Mouse (Mus musculus): Measurements from ENCODE around the gene Amacr.
"Not testable (repeated sequence)": the region's sequence is repeated elsewhere in the genome, so short reads cannot be mapped to it uniquely, and the experiment has no call there.

The Amacr gene

DNA sequence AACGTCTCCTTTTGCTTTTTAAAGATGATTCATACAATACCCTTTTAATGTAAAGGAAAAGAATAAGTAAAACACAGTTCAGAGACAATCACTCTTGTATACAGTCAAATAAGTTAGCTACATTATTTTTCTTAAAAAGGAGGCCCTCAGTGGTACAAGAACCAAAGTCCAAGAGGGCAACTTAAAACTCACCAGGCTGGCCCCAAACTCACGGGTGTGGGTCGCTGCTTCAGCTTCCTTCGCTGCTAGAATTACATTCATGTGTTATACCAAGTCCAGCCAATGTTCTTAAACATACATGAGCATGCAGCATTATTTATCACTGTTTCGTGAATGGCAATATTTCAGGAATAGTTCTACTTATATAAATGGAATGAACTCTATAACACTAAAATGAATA is 10.8 kb upstream of the Amacr start:
- H3K9me3 ChIP-seq (ENCODE audit: low read length) = no peaks in the 10 kb centered on the region
- H3K27me3 ChIP-seq (ENCODE audit: insufficient read depth, low read length) = no peaks in the 10 kb centered on the region
- no peaks in the 10 kb centered on the region for H3K36me3 ChIP-seq (ENCODE audit: insufficient read depth, low read length)
- H3K4me3 ChIP-seq (replicated peaks; ENCODE audit: low read length) = no peak overlapping the region
- TF ChIP-seq POU5F1 (IDR thresholded peaks at IDR 0.05; ENCODE audit: borderline replicate concordance, low read length) (no peak), NANOG (IDR thresholded peaks at IDR 0.05; ENCODE audit: borderline replicate concordance, low read length) (no peak), CTCF (conservative IDR thresholded peaks at IDR 0.05; ENCODE audit: low read length) (no peak)
- peaks cover 5% of the 10 kb centered on the region for H3K4me1 ChIP-seq (replicated peaks; ENCODE audit: low read depth, low read length)

DNA sequence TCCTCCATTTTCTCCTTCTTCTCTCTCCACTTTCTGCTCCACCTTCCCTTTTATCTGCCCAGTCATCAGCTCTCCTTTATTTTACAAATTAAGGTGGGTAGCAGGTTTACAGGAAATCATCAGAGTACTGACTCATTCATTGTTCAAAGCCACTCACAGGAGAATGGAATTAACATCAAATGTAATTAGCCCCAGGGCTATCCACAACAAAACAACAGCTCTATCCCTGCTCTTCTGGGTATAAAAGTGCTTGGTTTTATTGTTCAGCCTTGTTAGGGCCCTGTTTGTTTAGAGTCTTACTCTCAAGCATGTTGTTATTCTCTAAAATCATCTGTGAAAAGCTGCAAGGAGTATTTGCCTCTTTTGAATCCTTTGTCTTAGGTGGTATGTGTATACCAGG is 4.4 kb upstream of the Amacr start:
- H3K4me3 ChIP-seq (replicated peaks; ENCODE audit: low read length) = no peak overlapping the region
- peaks cover 55% of the 10 kb centered on the region for H3K4me1 ChIP-seq (replicated peaks; ENCODE audit: low read depth, low read length)
- no peaks in the 10 kb centered on the region for H3K27me3 ChIP-seq (ENCODE audit: insufficient read depth, low read length)
- no peaks in the 10 kb centered on the region for H3K36me3 ChIP-seq (ENCODE audit: insufficient read depth, low read length)
- H3K9me3 ChIP-seq (ENCODE audit: low read length) = no peaks in the 10 kb centered on the region
- TF ChIP-seq NANOG (IDR thresholded peaks at IDR 0.05; ENCODE audit: borderline replicate concordance, low read length) (peak; percentile 97), POU5F1 (IDR thresholded peaks at IDR 0.05; ENCODE audit: borderline replicate concordance, low read length) (no peak), CTCF (conservative IDR thresholded peaks at IDR 0.05; ENCODE audit: low read length) (no peak)

DNA sequence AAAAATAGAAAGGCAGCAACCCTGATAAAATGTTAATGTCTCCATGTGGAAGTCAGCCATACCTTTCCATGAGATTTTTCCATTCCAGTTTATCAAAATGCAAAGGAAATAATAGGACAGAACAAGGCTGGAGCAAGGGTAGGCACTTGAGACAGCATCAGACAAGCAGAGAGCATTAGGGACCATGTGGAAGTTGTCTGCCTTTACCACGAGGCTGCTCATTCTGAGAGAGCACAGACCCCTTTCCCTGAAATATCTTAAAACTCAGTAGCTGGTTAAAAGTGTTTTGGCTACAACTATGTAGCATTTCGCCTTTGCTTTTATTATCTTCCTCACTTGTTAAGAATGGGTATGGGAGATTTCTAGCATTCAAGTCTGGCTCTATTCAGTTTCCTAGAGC is 844 bp upstream of the Amacr start:
- peak overlapping the region; percentile 91 for H3K4me3 ChIP-seq (replicated peaks; ENCODE audit: low read length)
- H3K9me3 ChIP-seq (ENCODE audit: low read length) = no peaks in the 10 kb centered on the region
- no peaks in the 10 kb centered on the region for H3K27me3 ChIP-seq (ENCODE audit: insufficient read depth, low read length)
- TF ChIP-seq CTCF (conservative IDR thresholded peaks at IDR 0.05; ENCODE audit: low read length) = no peak
- no peak for TF ChIP-seq POU5F1 (IDR thresholded peaks at IDR 0.05; ENCODE audit: borderline replicate concordance, low read length)
- H3K4me1 ChIP-seq (replicated peaks; ENCODE audit: low read depth, low read length) = peaks cover 80% of the 10 kb centered on the region
- H3K36me3 ChIP-seq (ENCODE audit: insufficient read depth, low read length) = peaks cover 12% of the 10 kb centered on the region

DNA sequence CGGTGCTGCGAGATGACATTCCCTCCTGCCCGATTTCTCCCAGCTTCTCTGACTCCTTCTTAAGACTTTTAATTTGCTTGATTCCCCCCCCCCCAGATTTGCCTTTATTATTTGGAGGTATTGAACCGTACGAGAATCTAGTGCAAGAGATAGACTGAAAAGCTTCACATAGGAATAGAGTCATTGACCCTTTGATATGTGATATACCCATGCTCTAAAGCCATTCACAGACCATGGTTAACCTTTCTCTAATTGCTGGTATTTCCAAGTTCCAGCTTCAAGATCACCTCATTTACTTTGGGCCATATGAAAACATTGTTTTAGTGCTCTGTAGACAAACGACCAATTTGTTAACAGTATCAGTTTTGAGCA is 494 bp downstream of the Amacr start:
- no peaks in the 10 kb centered on the region for H3K9me3 ChIP-seq (ENCODE audit: low read length)
- peaks cover 81% of the 10 kb centered on the region for H3K4me1 ChIP-seq (replicated peaks; ENCODE audit: low read depth, low read length)
- H3K4me3 ChIP-seq (replicated peaks; ENCODE audit: low read length) = peak overlapping the region; percentile 91
- TF ChIP-seq CTCF (conservative IDR thresholded peaks at IDR 0.05; ENCODE audit: low read length) = no peak
- TF ChIP-seq NANOG (IDR thresholded peaks at IDR 0.05; ENCODE audit: borderline replicate concordance, low read length) = no peak
- TF ChIP-seq POU5F1 (IDR thresholded peaks at IDR 0.05; ENCODE audit: borderline replicate concordance, low read length) = no peak
- H3K27me3 ChIP-seq (ENCODE audit: insufficient read depth, low read length) = no peaks in the 10 kb centered on the region
- peaks cover 18% of the 10 kb centered on the region for H3K36me3 ChIP-seq (ENCODE audit: insufficient read depth, low read length)

DNA sequence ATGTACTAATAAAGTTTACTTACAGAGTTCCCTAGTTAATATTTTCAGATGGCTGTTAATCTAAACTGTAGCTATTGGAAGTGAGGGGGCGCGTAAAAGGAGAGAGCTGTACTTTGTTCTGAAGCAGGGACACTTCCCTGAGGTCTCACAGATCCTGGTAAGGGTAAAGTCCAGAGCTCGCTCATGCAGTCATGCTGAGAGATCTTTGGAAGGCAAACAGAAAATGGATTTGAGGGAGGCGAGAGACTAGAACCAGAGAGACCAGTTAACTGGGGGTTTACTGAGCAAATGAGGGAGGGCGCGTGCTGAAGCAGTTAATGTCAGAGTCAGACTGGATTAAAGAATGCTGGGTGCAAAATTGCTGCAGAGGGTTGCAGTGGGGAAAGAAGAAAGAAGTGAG is 4.2 kb downstream of the Amacr start:
- H3K4me3 ChIP-seq (replicated peaks; ENCODE audit: low read length) = no peak overlapping the region
- peaks cover 59% of the 10 kb centered on the region for H3K4me1 ChIP-seq (replicated peaks; ENCODE audit: low read depth, low read length)
- no peaks in the 10 kb centered on the region for H3K27me3 ChIP-seq (ENCODE audit: insufficient read depth, low read length)
- no peaks in the 10 kb centered on the region for H3K9me3 ChIP-seq (ENCODE audit: low read length)
- TF ChIP-seq CTCF (conservative IDR thresholded peaks at IDR 0.05; ENCODE audit: low read length) (no peak), POU5F1 (IDR thresholded peaks at IDR 0.05; ENCODE audit: borderline replicate concordance, low read length) (no peak), NANOG (IDR thresholded peaks at IDR 0.05; ENCODE audit: borderline replicate concordance, low read length) (no peak)
- H3K36me3 ChIP-seq (ENCODE audit: insufficient read depth, low read length) = peaks cover 31% of the 10 kb centered on the region

DNA sequence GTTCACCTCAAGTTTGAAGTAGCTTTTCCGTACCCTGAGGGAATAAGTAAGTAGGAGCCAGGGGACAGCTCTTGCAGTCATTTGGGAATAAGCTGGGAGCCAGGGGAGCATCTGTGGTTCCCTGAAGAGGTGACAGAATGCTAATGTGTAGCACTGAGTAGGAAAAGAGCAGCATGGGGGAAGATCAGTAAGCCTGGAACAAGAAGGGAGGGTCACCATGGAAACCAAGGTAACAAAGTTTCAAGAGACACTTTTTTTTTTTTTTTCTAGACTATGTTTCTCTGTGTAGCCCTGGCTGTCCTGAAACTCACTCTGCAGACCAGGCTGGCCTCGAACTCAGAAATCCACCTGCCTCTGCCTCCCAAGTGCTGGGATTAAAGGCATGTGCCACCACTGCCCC is 4.9 kb downstream of the Amacr start:
- not testable (repeated sequence) for H3K4me3 ChIP-seq (replicated peaks; ENCODE audit: low read length); H3K9me3 ChIP-seq (ENCODE audit: low read length); H3K27me3 ChIP-seq (ENCODE audit: insufficient read depth, low read length)
- Histone ChIP-seq H3K4me1 (replicated peaks; ENCODE audit: low read depth, low read length) (peaks cover 56% of the 10 kb centered on the region), H3K36me3 (ENCODE audit: insufficient read depth, low read length) (peaks cover 31% of the 10 kb centered on the region)

DNA sequence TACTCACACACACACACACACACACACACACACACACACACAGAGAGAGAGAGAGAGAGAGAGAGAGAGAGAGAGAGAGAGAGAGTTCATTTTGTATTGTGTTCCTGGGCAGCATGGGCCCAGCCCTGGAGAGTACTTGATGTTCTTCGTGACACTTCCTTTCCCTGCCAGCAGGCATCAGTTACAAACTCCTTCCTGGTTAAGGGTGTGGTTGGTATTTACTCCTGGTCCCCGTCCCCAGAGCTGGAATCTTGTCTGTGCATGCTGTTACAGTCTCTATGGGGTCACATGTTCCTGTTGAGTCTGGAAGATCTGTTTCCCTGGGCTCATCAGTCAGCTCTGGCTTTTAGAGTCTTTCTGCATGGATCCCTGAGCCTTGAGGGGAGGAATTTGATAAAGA is 8.9 kb downstream of the Amacr start:
- Histone ChIP-seq H3K27me3 (ENCODE audit: insufficient read depth, low read length) (no peaks in the 10 kb centered on the region), H3K4me3 (replicated peaks; ENCODE audit: low read length) (no peak overlapping the region), H3K9me3 (ENCODE audit: low read length) (no peaks in the 10 kb centered on the region), H3K36me3 (ENCODE audit: insufficient read depth, low read length) (peaks cover 27% of the 10 kb centered on the region), H3K4me1 (replicated peaks; ENCODE audit: low read depth, low read length) (peaks cover 28% of the 10 kb centered on the region)
- no peak for TF ChIP-seq CTCF (conservative IDR thresholded peaks at IDR 0.05; ENCODE audit: low read length)
- no peak for TF ChIP-seq POU5F1 (IDR thresholded peaks at IDR 0.05; ENCODE audit: borderline replicate concordance, low read length)
- TF ChIP-seq NANOG (IDR thresholded peaks at IDR 0.05; ENCODE audit: borderline replicate concordance, low read length) = no peak

DNA sequence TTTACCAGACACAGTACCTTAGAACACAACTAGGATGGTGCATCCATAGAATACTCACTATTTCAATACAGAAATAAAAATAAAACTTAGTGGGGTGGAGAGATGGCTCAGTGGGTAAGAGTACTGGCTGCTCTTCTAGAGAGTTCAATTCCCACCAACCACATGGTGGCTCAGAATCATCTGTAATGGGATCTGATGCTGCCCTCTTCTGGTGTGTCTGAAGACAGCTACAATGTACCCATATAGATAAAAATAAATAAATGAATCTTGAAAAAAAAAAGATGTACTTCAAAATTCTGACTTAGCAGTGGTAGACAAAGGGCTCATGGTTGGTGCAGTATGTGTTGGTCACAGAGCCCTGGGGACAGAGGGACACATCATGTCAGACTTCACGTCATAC is 10.0 kb downstream of the Amacr start:
- H3K4me3 ChIP-seq (replicated peaks; ENCODE audit: low read length) = no peak overlapping the region
- peaks cover 30% of the 10 kb centered on the region for H3K36me3 ChIP-seq (ENCODE audit: insufficient read depth, low read length)
- peaks cover 18% of the 10 kb centered on the region for H3K4me1 ChIP-seq (replicated peaks; ENCODE audit: low read depth, low read length)
- no peaks in the 10 kb centered on the region for H3K9me3 ChIP-seq (ENCODE audit: low read length)
- TF ChIP-seq NANOG (IDR thresholded peaks at IDR 0.05; ENCODE audit: borderline replicate concordance, low read length) = no peak
- TF ChIP-seq POU5F1 (IDR thresholded peaks at IDR 0.05; ENCODE audit: borderline replicate concordance, low read length) = no peak
- TF ChIP-seq CTCF (conservative IDR thresholded peaks at IDR 0.05; ENCODE audit: low read length) = no peak
- H3K27me3 ChIP-seq (ENCODE audit: insufficient read depth, low read length) = no peaks in the 10 kb centered on the region

DNA sequence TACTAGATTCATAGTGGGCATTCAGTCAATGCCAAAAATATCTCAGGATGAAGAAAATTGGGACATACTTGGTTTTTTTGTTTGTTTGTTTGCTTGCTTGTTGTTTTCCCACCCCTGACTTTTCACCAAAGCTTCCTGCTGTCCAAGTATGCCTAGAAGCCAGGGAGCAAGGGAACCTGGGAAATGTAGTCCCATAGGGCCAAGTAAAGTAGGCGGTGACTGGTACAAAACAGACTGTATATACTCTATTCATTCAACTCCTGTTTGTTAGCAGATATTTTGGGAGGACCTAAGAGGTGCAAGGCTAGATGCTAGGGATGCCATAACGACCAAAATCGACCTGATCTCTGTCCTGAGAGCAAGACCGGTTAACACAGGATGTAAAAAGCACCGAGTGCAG is 18.3 kb downstream of the Amacr start:
- Histone ChIP-seq H3K9me3 (ENCODE audit: low read length) (no peaks in the 10 kb centered on the region), H3K27me3 (ENCODE audit: insufficient read depth, low read length) (no peaks in the 10 kb centered on the region), H3K4me1 (replicated peaks; ENCODE audit: low read depth, low read length) (peaks cover 10% of the 10 kb centered on the region; the same call in 1 of the 2 replicates), H3K4me3 (replicated peaks; ENCODE audit: low read length) (no peak overlapping the region), H3K36me3 (ENCODE audit: insufficient read depth, low read length) (peaks cover 14% of the 10 kb centered on the region)
- TF ChIP-seq POU5F1 (IDR thresholded peaks at IDR 0.05; ENCODE audit: borderline replicate concordance, low read length) = no peak
- no peak for TF ChIP-seq CTCF (conservative IDR thresholded peaks at IDR 0.05; ENCODE audit: low read length)

Data from E14TG2a.4 (cell line).